Mouse (Mus musculus) limb, embryonic 14.5 days (tissue): ENCODE measurements around the gene Mrtfb. TPM values are rescaled to one million over a fixed set of nuclear protein-coding genes. Genes with fewer than 3 reads are reported as not detected.

Experiments used
- ATAC-seq: fragments of 200-750 bp; cut with Nextera tagmentation; 2 replicates; pipeline ENCODE4 v1.8.0; 2017; ENCODE audit warnings: low read depth, moderate number of reproducible peaks, moderate TSS enrichment; ENCODE audit not compliant: low FRiP score
- DNase-seq: peaks from one replicate; pipeline ENCODE4 v3.0.0-alpha.2; 2015; ENCODE audit warnings: low spot score
- H3K27ac ChIP-seq: fragments of 300-500 bp; sonication (generic); replicated peaks from 2 replicates; pipeline ENCODE4 v1.5.1; 2014; ENCODE audit warnings: low read depth, mild to moderate bottlenecking, low read length, moderate library complexity, mixed read lengths
- H3K27me3 ChIP-seq: fragments of 300-500 bp; sonication (generic); 2 replicates; pipeline ENCODE4 v1.6.1; 2014; ENCODE audit warnings: low read length, mixed read lengths; ENCODE audit not compliant: control insufficient read depth, insufficient read depth
- H3K36me3 ChIP-seq: fragments of 300-500 bp; sonication (generic); 2 replicates; pipeline ENCODE4 v1.6.1; 2014; ENCODE audit warnings: mild to moderate bottlenecking, low read length, moderate library complexity, mixed read lengths; ENCODE audit not compliant: control insufficient read depth, insufficient read depth
- H3K4me1 ChIP-seq: fragments of 300-500 bp; sonication (generic); 2 replicates; pipeline ENCODE4 v1.6.1; 2014; ENCODE audit warnings: antibody characterized with exemption, low read length, mixed read lengths; ENCODE audit not compliant: control insufficient read depth, insufficient read depth
- H3K4me2 ChIP-seq: fragments of 300-500 bp; sonication (generic); replicated peaks from 2 replicates; pipeline ENCODE4 v1.6.1; 2014; ENCODE audit warnings: low read depth, mild to moderate bottlenecking, low read length, moderate library complexity; ENCODE audit not compliant: severe bottlenecking
- H3K4me3 ChIP-seq: fragments of 300-500 bp; sonication (generic); replicated peaks from 2 replicates; pipeline ENCODE4 v1.5.1; 2014; ENCODE audit warnings: low read length
- H3K9ac ChIP-seq: fragments of 300-500 bp; sonication (generic); 2 replicates; pipeline ENCODE4 v1.6.1; 2014; ENCODE audit warnings: mild to moderate bottlenecking, low read depth, low read length, moderate library complexity; ENCODE audit not compliant: severe bottlenecking
- H3K9me3 ChIP-seq: fragments of 300-500 bp; sonication (generic); 2 replicates; pipeline ENCODE4 v1.6.1; 2016; ENCODE audit warnings: low read length; ENCODE audit not compliant: control insufficient read depth
- POLR2A ChIP-seq: fragments of 200-500 bp; IDR thresholded peaks from 2 replicates; pipeline ENCODE4 v1.8.0; 2012; ENCODE audit warnings: inconsistent platforms, mild to moderate bottlenecking, moderate library complexity, borderline replicate concordance; ENCODE audit not compliant: insufficient read depth, insufficient read length; ENCODE audit errors: extremely low read depth
- WGBS: fragments of 180-500 bp; shearing (Covaris S2); extraction: QIAGEN DNeasy Blood & Tissue Kit; methylation state at CpG from one replicate; pipeline ENCODE4 v1.1.7; 2014; 5-methylcytosine and 5-hydroxymethylcytosine counted together
- polyA plus RNA-seq, 2 experiments: library from polyadenylated mRNA; depleted of rRNA in 1 of 2; stranded (reverse) in 1 of 2; unstranded in 1 of 2; fragments of >200 nt; fragmentation: Nextera tagmentation in 1 of 2; extraction: Ambion mirVana in 1 of 2; gene quantifications; 2 replicates each; pipeline versions ENCODE4 v1.2.1 to v1.2.3; 2012 to 2014

Mrtfb gene
- polyA plus RNA-seq, 2 experiments: 11.8 to 26.0 TPM

DNA sequence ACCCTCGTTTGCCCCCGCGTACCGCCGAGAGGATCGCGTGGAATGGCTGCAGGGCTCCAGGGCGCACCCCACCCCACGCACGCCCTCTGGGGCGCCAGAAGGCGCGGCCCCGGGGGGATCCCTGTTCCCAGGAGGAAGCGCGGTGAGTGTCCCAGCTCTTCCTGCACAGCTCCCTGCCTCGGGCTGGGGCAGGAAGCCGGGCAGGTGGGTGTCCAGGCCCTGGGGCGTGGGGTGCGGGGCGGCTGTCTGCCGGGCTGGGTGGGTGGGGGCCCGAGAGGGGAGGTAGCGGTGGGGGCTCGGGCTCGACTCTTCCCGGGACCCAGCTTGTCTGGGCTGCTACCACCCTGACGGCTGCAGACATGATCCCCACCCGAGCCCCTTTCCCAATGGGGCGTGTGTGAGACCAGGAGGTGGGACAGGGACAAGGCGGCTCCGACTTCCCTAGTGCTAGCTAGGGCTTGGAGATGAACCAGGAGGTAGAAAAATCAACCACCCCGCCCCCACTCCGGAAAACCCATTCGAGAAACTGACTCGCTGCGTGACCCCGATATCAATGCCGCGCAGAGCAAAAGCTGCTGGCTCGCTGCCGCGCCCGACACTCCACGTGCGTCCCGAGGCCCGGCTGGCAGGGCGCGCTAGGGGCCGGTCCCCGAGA, 191.9 kb downstream of the Mrtfb start:
- WGBS: under 1% methylated on average over 36 of the region's 52 CpGs
- Histone ChIP-seq H3K4me1 (peaks cover 10% of the 10 kb centered on the region), H3K4me3 (peak overlapping the region; percentile 83), H3K27ac (0 out of 2 replicates have a peak overlapping the region, but pooled peaks have one; percentile 48), H3K9ac (peak overlapping the region; percentile 79), H3K27me3 (peaks cover 13% of the 10 kb centered on the region; the same call in 1 of the 2 replicates), H3K4me2 (peak overlapping the region; percentile 97), H3K9me3 (no peaks in the 10 kb centered on the region), H3K36me3 (no peaks in the 10 kb centered on the region)
- ATAC-seq (peak; percentile 33), DNase-seq (peak; percentile 45)
- TF ChIP-seq POLR2A: no peak

- Histone ChIP-seq H3K27me3 (peaks cover 13% of the 10 kb centered on the region; the same call in 1 of the 2 replicates), H3K4me2 (peak overlapping the region; percentile 97), H3K9me3 (no peaks in the 10 kb centered on the region), H3K4me1 (peaks cover 10% of the 10 kb centered on the region), H3K4me3 (peak overlapping the region; percentile 83), H3K27ac (no peak overlapping the region), H3K9ac (peak overlapping the region; percentile 79), H3K36me3 (no peaks in the 10 kb centered on the region)
- ATAC-seq: no peak
- no peak for DNase-seq
- 12% methylated on average over 8 of the region's 8 CpGs for WGBS
- TF ChIP-seq POLR2A: no peak
These were observed 192.4 kb downstream of the Mrtfb start for GRCm38 (mm10) chr16:13448706-13449090.

DNA sequence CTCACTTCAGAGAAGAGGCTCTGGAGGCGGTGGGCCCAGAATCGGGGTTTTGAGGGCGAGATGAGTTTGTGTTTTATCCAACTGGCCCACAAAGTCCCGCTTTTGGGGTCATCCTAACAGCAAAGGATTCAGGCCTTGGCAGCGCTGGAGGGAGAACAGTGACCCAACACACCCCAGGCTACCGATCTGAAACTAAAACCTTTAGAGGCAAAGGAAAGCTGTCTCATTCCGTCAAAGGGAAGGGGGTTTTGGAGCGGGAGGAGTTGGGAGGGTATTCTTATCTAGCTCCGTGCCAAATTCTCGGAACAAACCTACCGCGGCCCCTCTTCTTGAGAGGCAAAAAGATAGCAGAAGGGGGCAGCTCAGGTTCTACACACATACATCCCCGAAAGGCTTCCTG, 193.2 kb downstream of the Mrtfb start:
- no peak for DNase-seq
- Histone ChIP-seq H3K9me3 (no peaks in the 10 kb centered on the region), H3K36me3 (no peaks in the 10 kb centered on the region), H3K9ac (no peak overlapping the region), H3K4me1 (peaks cover 10% of the 10 kb centered on the region), H3K4me2 (peak overlapping the region; percentile 97), H3K27me3 (peaks cover 13% of the 10 kb centered on the region; the same call in 1 of the 2 replicates), H3K27ac (no peak overlapping the region), H3K4me3 (peak overlapping the region; percentile 83)
- TF ChIP-seq POLR2A: no peak
- 18% methylated on average over 13 of the region's 13 CpGs for WGBS
- ATAC-seq: no peak

- ATAC-seq (no peak), DNase-seq (no peak)
- peaks cover 13% of the 10 kb centered on the region; the same call in 1 of the 2 replicates for H3K27me3 ChIP-seq
- TF ChIP-seq POLR2A: no peak
- H3K4me3 ChIP-seq: no peak overlapping the region
- 32% methylated on average over 7 of the region's 7 CpGs for WGBS
- H3K9me3 ChIP-seq: no peaks in the 10 kb centered on the region
- no peak overlapping the region for H3K27ac ChIP-seq
- no peak overlapping the region for H3K4me2 ChIP-seq
- no peaks in the 10 kb centered on the region for H3K36me3 ChIP-seq
- no peak overlapping the region for H3K9ac ChIP-seq
- H3K4me1 ChIP-seq: peaks cover 10% of the 10 kb centered on the region
These were observed 194.6 kb downstream of the Mrtfb start for GRCm38 (mm10) chr16:13450831-13451230.

DNA sequence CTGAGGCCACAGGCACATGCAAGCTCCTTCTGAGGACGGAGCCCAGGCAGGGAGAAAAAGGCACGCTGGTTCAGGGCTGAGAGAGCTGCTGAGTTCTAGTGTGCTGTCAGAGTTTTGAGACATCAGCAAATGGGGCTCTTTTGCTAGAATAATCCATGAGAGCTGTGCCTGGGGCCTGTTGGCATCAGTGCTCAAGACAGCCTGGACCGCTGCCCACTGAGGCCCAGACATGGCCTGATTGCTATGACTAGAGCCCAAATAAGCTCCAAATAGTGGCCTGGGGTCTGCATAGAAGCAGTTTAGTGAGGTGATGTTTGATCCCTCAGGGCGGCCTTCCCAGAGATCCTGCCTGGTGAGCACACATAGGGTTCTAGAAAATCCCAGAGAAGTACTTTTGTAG, 195.7 kb downstream of the Mrtfb start:
- ATAC-seq (no peak), DNase-seq (no peak)
- Histone ChIP-seq H3K4me3 (no peak overlapping the region), H3K9me3 (no peaks in the 10 kb centered on the region), H3K27me3 (peaks cover 9% of the 10 kb centered on the region; the same call in 1 of the 2 replicates), H3K9ac (no peak overlapping the region), H3K27ac (no peak overlapping the region), H3K4me1 (0 out of 2 replicates have a peak, but pooled peaks cover 7% of the 10 kb centered on the region), H3K36me3 (no peaks in the 10 kb centered on the region), H3K4me2 (no peak overlapping the region)
- TF ChIP-seq POLR2A: no peak
- 84% methylated on average over 4 of the region's 4 CpGs for WGBS
